Mouse (Mus musculus): Measurements from ENCODE around the gene Hoxa6.
A peak's percentile ranks its signal among the peaks of the same experiment; 100 is the strongest.

Hoxa6 gene

GRCm38 (mm10) chr6:52226569-52227257 lies 18.2 kb upstream of the Hoxa6 start:
- DNase-seq (ENCODE audit: low spot score), result no peak

DNA sequence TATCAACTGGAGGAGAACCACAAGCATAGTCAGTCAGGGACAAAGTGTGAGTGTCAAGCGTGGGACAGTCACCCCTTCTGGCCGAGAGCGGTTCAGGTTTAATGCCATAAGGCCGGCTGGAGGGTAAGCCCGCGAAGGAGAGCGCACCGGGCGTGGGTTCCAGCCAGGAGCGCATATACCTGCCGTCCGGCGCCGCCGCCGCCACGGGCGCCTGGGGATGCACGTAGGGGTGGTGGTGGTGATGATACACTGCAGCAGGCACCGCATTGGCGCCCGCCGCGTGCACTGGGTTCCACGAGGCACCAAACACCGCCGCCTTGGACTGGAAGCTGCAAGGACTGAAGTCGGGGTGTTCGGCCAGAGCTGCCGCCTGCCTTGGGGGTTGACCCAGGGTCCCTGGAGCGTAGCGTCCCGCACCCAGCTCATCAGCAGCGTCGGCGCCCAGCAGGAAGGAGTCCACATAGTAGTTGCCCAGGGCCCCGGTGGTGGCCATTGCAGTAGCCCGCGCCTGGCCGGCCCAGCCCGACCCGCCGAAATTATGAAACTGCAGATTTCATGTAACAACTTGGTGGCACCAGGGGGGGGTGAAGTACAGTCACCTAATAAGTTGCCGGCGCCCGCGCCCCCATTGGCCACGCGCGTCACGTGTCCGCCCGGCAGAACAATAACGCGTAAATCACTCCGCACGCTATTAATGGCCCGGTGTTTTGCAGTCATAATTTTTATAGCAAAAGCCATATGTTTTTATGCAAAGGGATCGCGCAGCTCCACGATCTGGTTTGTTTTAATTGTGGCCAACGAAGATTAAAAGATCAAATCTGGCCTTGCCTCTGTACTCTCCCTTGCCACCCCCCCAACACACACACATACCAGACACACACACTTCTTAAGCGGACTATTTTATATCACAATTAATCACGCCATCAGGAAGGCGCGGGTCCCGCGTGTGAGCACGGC lies 17.4 kb upstream of the Hoxa6 start:
- no peak for DNase-seq (ENCODE audit: low spot score)

- DNase-seq (ENCODE audit: low spot score), result no peak
These were observed 16.5 kb upstream of the Hoxa6 start for GRCm38 (mm10) chr6:52224895-52225611.

DNA sequence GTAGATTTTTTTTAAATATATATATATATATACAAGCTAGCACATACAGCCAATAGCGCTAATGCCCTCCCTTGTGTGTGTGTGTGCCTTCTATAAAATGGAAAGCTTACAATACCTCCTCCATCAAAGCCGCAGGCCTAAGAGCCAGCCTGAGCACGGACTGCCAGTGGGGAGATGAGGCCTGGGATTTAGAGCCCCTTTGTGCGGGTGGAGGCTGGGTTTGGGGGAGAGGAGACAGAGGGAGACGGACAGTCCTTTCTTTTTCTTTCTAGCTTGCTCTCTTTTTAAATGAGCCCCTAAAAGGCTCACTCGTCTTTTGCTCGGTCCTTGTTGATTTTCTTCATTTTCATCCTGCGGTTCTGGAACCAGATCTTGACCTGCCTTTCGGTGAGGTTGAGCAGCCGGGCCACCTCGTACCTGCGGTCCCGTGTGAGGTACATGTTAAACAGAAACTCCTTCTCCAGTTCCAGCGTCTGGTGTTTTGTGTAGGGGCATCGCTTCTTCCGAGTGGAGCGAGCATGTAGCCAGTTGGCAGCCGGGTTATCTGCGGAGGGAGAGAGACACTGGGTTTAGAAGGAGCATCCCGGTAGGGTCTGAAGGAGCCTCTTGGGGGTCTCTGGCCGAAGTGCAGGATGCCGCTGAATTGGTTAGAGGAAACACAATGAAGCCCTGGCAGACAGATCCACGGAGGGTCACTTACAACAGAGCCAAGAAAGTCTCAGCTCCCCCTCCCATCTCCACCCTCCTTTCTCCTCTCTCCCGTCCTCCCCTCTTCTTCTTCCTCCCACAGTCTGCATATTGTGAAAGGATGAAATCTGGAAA lies 15.6 kb upstream of the Hoxa6 start:
- no peak for DNase-seq (ENCODE audit: low spot score)

DNA sequence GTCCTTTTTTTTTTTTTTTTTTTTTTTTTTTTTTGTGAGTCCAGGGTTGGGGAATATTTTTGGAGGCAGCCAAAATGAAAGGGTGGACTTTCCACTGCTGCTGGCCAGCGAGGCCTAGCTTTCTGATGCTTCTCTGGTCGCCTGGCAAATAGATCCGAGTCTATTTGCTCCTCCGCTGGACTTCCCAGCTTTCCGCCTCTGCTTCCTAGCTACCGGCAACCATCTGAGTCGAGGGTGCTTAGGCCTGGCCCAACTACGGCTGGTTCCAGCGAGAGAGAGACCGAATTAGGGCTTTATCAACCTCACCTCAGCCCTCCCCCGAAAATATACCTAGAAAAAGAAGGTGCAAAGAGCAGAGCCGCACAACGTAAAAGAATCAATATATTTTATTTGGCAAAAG lies 14.2 kb upstream of the Hoxa6 start:
- no peak for DNase-seq (ENCODE audit: low spot score)

GRCm38 (mm10) chr6:52221993-52222685 lies 13.6 kb upstream of the Hoxa6 start:
- no peak for DNase-seq (ENCODE audit: low spot score)

- DNase-seq (ENCODE audit: low spot score), result peak; percentile 36
These were observed 12.9 kb upstream of the Hoxa6 start, which contains the start of gene Hoxa7 for GRCm38 (mm10) chr6:52221337-52221992. Gene Hoxa7, minus strand, starts transcription at chr6:52221854.

- DNase-seq (ENCODE audit: low spot score), result no peak
These were observed 12.4 kb upstream of the Hoxa6 start for GRCm38 (mm10) chr6:52220865-52221310.

DNA sequence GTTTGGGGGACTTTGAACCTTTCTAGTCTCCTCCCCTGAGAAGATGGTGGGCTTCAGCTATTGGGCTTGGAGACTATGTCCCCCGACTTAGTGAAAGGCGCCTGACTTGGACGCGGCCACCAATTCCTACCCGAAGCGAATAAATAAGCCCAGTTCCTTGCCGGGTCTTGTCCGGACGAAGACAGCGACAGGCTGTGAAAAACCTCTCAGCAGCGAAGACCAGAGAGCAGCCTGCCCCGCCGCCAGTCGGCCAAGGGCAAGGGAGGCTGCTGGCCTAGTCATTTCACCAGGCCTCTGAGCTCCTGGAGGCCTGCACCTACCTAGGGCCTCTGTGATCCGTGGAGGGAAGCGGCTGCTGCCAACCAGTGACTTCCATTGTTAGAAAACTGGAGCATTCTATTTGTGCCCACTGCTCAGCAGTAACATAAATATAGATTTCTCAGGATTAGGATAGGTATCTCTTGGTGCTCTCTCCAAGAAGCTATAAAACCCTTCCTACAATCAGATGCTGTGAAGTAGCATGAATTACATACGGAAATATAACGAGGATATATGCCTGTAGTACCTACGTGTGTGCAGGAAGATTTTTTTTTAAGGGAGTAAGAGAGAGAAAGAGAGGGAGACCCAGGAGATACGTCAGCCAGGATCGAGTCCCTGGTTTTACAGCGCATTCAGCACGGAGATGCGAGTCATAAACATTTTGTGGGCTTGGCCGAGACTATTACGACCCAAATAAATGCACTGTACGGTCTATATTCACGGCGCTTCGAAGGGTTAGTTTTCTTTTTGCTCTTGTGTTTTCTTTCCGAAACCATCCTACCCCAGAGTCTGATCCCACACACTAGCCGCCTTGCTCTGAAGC lies 11.7 kb upstream of the Hoxa6 start:
- no peak for DNase-seq (ENCODE audit: low spot score)

DNA sequence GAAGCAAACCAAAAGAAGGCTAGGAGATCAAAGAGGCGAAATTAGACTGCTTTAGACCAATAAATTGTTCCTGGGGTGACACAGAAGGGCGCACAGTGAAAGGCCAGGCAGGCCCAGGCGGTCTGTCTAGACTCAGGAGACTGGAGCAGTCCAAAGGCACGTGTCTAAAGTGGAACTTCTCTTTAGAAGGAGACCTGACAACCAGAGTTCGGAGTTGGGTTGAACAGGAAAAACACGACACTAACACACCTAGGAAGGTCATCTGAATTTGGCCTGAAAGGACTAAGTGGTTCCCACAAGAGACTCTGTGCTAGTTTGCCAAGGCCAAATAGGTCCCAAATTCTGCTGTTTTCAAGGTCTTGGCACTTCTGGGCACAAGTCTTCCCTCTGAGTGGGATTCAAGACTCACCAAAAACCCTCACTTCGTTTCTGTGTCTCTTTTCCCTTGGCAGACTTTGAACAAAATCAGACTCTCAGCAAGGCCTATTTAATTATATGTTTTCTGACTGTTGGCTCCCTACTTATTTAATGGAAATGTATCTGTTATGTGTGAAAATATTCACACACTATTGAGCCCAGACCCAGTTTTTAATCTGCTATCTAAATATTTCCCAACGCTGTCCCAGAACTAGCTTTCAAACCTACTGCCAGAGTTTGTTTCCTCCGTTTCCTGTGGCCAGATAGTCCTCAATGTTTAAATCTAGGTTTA lies 10.9 kb upstream of the Hoxa6 start:
- DNase-seq (ENCODE audit: low spot score), result no peak

DNA sequence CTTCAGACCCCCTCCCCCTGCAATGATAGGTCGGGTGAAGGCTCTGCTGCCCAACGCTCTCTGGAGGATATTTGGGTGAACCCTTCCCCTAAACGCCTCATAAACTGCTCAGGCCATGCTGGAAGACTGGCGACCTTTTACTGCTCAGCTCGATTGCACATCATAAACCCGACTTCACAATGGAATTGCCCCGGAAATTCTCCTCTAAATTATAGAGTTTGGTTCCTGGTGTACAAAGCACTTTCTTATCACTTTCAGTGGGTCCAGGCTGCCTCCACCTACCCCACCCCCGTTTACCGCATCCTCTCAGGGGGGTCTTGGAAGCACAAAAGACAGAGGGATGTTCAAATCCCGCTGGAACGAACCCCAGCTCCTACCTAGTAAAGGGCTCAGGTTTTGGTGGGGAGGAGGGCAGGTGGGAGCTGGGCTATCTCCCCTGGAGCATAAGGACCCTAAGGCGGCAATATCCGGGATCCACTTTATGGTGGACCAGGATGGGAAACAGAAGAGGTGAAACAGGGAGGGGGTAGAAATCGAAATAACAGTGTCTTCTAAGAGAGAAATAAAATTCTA lies 10.2 kb upstream of the Hoxa6 start:
- no peak for DNase-seq (ENCODE audit: low spot score)

DNA sequence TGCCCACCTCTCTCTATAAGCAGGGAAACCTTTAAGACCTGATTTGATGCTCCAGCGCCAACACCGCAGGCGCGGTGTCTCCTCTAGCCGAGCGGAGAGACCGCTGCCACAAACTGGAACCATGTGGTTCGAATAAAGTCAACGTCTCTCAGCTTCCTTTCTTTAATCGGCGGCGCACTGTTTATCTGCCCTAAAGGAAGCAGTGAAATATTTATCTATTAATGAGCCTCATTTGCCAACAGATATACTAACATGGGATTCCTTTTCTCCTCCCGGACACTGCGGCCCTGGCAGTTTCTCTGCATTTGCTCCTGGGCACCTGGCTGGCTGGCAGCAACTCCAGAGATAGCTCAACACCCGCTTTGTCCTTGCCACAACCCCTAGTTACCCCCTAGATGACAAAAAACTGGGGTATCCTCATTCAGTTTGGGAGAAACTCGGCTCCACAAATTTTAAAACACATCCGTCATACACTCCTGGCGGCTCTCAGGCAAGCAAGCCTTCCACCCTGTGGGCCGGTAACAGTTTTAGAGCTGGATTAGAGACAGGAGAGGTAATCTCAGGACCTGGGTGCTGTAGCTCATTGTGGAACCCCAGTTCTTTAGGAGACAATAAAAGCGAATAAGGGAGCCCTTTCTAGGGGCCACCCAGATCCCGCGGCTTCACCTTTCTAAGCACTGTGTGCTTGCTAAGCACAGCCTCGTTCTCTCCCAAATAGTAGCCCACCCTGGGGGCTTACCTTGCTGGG lies 9.5 kb upstream of the Hoxa6 start:
- no peak for DNase-seq (ENCODE audit: low spot score)

GRCm38 (mm10) chr6:52217459-52217768 lies 8.9 kb upstream of the Hoxa6 start:
- no peak for DNase-seq (ENCODE audit: low spot score)

DNA sequence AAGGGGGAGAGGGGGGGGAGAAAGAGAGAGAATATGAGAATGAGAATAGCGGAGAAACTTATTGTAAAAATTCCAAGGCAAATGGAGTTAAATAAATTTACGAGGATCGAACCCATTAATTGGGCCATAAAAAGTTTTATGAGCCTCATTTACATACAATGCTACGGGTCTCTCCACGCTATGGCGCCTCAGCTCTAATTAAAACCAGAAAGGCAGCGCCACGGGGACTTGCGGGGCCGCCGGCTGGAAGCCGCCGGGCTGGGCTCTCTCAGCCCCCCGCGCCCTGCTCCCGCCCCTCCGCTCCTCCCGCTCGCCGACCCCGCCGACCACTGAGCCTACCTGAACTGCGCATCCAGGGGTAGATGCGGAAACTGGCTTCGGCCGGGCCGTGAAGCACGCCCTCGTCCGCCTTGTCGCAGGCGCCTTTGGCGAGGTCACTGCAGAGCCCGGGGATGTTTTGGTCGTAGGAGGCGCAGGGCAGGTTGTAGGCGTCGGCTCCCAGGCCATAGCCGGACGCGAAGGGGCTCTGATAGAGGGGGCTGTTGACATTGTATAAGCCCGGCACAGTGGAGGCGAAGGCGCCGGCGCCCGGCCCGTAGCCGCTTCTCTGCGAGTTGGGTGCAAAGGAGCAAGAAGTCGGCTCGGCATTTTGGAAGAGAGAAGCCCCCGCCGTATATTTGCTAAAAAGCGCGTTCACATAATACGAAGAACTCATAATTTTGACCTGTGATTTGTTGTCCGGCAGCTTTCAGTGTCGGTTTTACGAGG lies 8.4 kb upstream of the Hoxa6 start:
- no peak for DNase-seq (ENCODE audit: low spot score)

GRCm38 (mm10) chr6:52215771-52216535 lies 7.4 kb upstream of the Hoxa6 start:
- no peak for DNase-seq (ENCODE audit: low spot score)

GRCm38 (mm10) chr6:52215070-52215469 lies 6.5 kb upstream of the Hoxa6 start:
- DNase-seq (ENCODE audit: low spot score), result no peak

Data from c-Kit-positive CD71-positive TER-119-positive erythroid progenitor cells, embryonic 14.5 days (primary cell).